Comparison of ENCODE assay signal across 8 mouse cellular contexts in genomic region chr13:13516376-13517225, GRCm38 (mm10).
DNase-seq lines count a peak whose midpoint lies in the region; ATAC-seq and TF ChIP-seq lines count a peak whose summit lies in the region.

No protein-coding gene starts in this region.

- ATAC-seq in frontal cortex, adult (ENCODE audit: low TSS enrichment) = peak; percentile 93
- ATAC-seq in lung, embryonic 16.5 days (ENCODE audit: low read depth) = peak; percentile 67

- H3K4me2 ChIP-seq in lung, embryonic 16.5 days (ENCODE audit: low read depth, low read length) = peak overlapping the region; percentile 36; the same call in 1 of the 2 replicates

- H3K4me3 ChIP-seq in ES-E14 (ENCODE audit: insufficient read depth in 1 of 2, low read depth in 1 of 2, low read length in 2 of 2, poor library complexity in 1 of 2, severe bottlenecking in 1 of 2) = no peak overlapping the region
- H3K4me3 ChIP-seq in hindbrain, embryonic 10.5 days = no peak overlapping the region
- no peak overlapping the region for H3K4me3 ChIP-seq in lung, embryonic 16.5 days (ENCODE audit: low read length)

- H3K4me1 ChIP-seq in ES-E14 (ENCODE audit: control insufficient read depth in 2 of 2, insufficient read depth in 2 of 2, low read length in 2 of 2, poor library complexity in 1 of 2) = no peaks in the 10 kb centered on the region
- no peaks in the 10 kb centered on the region for H3K4me1 ChIP-seq in hindbrain, embryonic 10.5 days (replicated peaks)
- no peaks in the 10 kb centered on the region for H3K4me1 ChIP-seq in lung, embryonic 16.5 days (replicated peaks; ENCODE audit: control insufficient read depth, insufficient read depth, low read length)

- no peaks in the 10 kb centered on the region for H3K27me3 ChIP-seq in hindbrain, embryonic 10.5 days (ENCODE audit: insufficient read depth, poor library complexity, severe bottlenecking)
- H3K27me3 ChIP-seq in lung, embryonic 16.5 days (ENCODE audit: control insufficient read depth, insufficient read depth, low read depth, low read length) = no peaks in the 10 kb centered on the region

- no peaks in the 10 kb centered on the region for H3K9me3 ChIP-seq in ES-E14 (ENCODE audit: control insufficient read depth, insufficient read depth, low read depth, low read length)
- H3K9me3 ChIP-seq in hindbrain, embryonic 10.5 days = no peaks in the 10 kb centered on the region
- H3K9me3 ChIP-seq in lung, embryonic 16.5 days (ENCODE audit: control insufficient read depth, low read length) = no peaks in the 10 kb centered on the region

- peak; percentile 73 for DNase-seq in ES-E14 (ENCODE audit: low read depth, low spot score)
- peak; percentile 83 for DNase-seq in cerebellum, adult 11-12 months
- DNase-seq in hindbrain, embryonic 10.5 days (ENCODE audit: low spot score) = peak; percentile 84
- peak; percentile 62 to 86 for DNase-seq in layer of hippocampus, adult 8-10 months (ENCODE audit: low spot score in 2 of 2)
- peak; percentile 60 for DNase-seq in ovary, adult 18-20 months (ENCODE audit: low spot score)
- DNase-seq in thymus, adult 18-20 months = peak; percentile 65 to 75

- no peak overlapping the region for H3K27ac ChIP-seq in ES-E14 (ENCODE audit: insufficient read depth, low read depth, low read length, poor library complexity, severe bottlenecking)
- H3K27ac ChIP-seq in hindbrain, embryonic 10.5 days = no peak overlapping the region
- no peak overlapping the region for H3K27ac ChIP-seq in lung, embryonic 16.5 days (ENCODE audit: low read length)

- 49% methylated on average over 17 of the region's 17 CpGs for WGBS in hindbrain, embryonic 10.5 days
- 41% methylated on average over 17 of the region's 17 CpGs for WGBS in lung, embryonic 16.5 days

- in situ Hi-C loops in ES-E14 (cut with MboI; ENCODE audit: low sequenced_read_pairs in 2 of 2, unreplicated experiment in 2 of 2) = loop anchor here in 1 of 2 experiments (5.0 kb wide), 1 partner anchor 351 kb away; no protein-coding TSS in a partner anchor

- no peak overlapping the region; the same call in 1 of the 2 replicates for H3K9ac ChIP-seq in ES-E14 (ENCODE audit: insufficient read depth, low read depth, low read length, poor library complexity, severe bottlenecking)
- peak overlapping the region; percentile 42; the same call in 1 of the 2 replicates for H3K9ac ChIP-seq in lung, embryonic 16.5 days (ENCODE audit: low read length)

- no peaks in the 10 kb centered on the region for H3K36me3 ChIP-seq in ES-E14 (ENCODE audit: control insufficient read depth, insufficient read depth, low read length, poor library complexity, severe bottlenecking)
- H3K36me3 ChIP-seq in hindbrain, embryonic 10.5 days = no peaks in the 10 kb centered on the region
- no peaks in the 10 kb centered on the region for H3K36me3 ChIP-seq in lung, embryonic 16.5 days (ENCODE audit: control insufficient read depth, insufficient read depth, low read length)

TF ChIP-seq in ES-E14, 5 proteins besides CTCF, POLR2A, EP300 and RAD21:
- TF ChIP-seq HCFC1 (IDR thresholded peaks at IDR 0.05; ENCODE audit: borderline replicate concordance, insufficient read depth, low read length) (no peak), ZNF384 (IDR thresholded peaks at IDR 0.05; ENCODE audit: low read depth, low read length) (no peak), ZC3H11A (IDR thresholded peaks at IDR 0.05; ENCODE audit: borderline replicate concordance, low read depth, low read length) (peak; percentile 64; the same call in 1 of the 2 replicates), CHD2 (IDR thresholded peaks at IDR 0.05; ENCODE audit: low read depth, low read length) (no peak), MAFK (IDR thresholded peaks at IDR 0.05; ENCODE audit: insufficient read depth, low read depth, low read length) (no peak)
